In genomic region chr5:34187601-34188316, GRCm38 (mm10) we compare ENCODE assay signal across 7 mouse cellular contexts. TPM values are rescaled to one million over a fixed set of nuclear protein-coding genes. Genes with fewer than 3 reads are reported as not detected.
DNase-seq lines count a peak whose midpoint lies in the region; ATAC-seq lines count a peak whose summit lies in the region.

TSS of gene Mxd4 (minus strand) at chr5:34187720.

- H3K36me3 ChIP-seq in intestine, embryonic 16.5 days (ENCODE audit: control insufficient read depth, insufficient read depth, low read length) = no peaks in the 10 kb centered on the region
- H3K36me3 ChIP-seq in midbrain, embryonic 11.5 days (ENCODE audit: control insufficient read depth, insufficient read depth, low read length) = no peaks in the 10 kb centered on the region

- H3K9ac ChIP-seq in intestine, embryonic 16.5 days (ENCODE audit: low read depth, low read length) = peak within 1 kb of the TSS; percentile 90
- peak within 1 kb of the TSS; percentile 75 for H3K9ac ChIP-seq in midbrain, embryonic 11.5 days (ENCODE audit: low read length)

- intact Hi-C loops in left cerebral cortex, postnatal 36 days (cut with DNase I) = loop anchor here (1.0 to 5.0 kb wide), 2 partner anchors 16 to 190 kb away; partner anchors contain the start of gene Nat8l

- H3K9me3 ChIP-seq in intestine, embryonic 16.5 days (ENCODE audit: control insufficient read depth, low read length) = no peaks in the 10 kb centered on the region
- no peaks in the 10 kb centered on the region for H3K9me3 ChIP-seq in midbrain, embryonic 11.5 days (ENCODE audit: control insufficient read depth, low read length)

- H3K4me1 ChIP-seq in intestine, embryonic 16.5 days (ENCODE audit: control insufficient read depth, insufficient read depth, low read length) = peaks cover 23% of the 10 kb centered on the region
- H3K4me1 ChIP-seq in midbrain, embryonic 11.5 days (ENCODE audit: control insufficient read depth, insufficient read depth, low read length) = peaks cover 16% of the 10 kb centered on the region

- peak within 1 kb of the TSS; percentile 94 for H3K27ac ChIP-seq in intestine, embryonic 16.5 days (ENCODE audit: low read length)
- H3K27ac ChIP-seq in midbrain, embryonic 11.5 days (ENCODE audit: low read depth, low read length) = peak within 1 kb of the TSS; percentile 60

- DNase-seq in adrenal gland, adult 8-10 months = peak; percentile 100
- DNase-seq in embryo, embryonic 9.5 days (ENCODE audit: extremely low spot score) = peak; percentile 96
- peak; percentile 96 to 100 for DNase-seq in gastrocnemius, postnatal 4 days (ENCODE audit: low spot score in 2 of 2)
- DNase-seq in left cerebral cortex, postnatal 36 days (ENCODE audit: low spot score in 2 of 2) = peak; percentile 99
- peak; percentile 99 for DNase-seq in midbrain, embryonic 11.5 days (ENCODE audit: low spot score, missing footprints)
- peak; percentile 100 for DNase-seq in skeletal muscle tissue, adult 2 months (ENCODE audit: low read depth, low spot score)

- no peaks in the 10 kb centered on the region for H3K27me3 ChIP-seq in intestine, embryonic 16.5 days (replicated peaks; ENCODE audit: control insufficient read depth, insufficient read depth, low read length)
- no peaks in the 10 kb centered on the region; the same call in 1 of the 2 replicates for H3K27me3 ChIP-seq in midbrain, embryonic 11.5 days (ENCODE audit: control insufficient read depth, insufficient read depth, low read length)

- peak within 1 kb of the TSS; percentile 78 for H3K4me2 ChIP-seq in intestine, embryonic 16.5 days (ENCODE audit: low read depth, low read length)
- H3K4me2 ChIP-seq in midbrain, embryonic 11.5 days = peak within 1 kb of the TSS; percentile 95

- H3K4me3 ChIP-seq in intestine, embryonic 16.5 days (ENCODE audit: low read length) = peak within 1 kb of the TSS; percentile 96
- H3K4me3 ChIP-seq in midbrain, embryonic 11.5 days (ENCODE audit: low read depth, low read length) = peak within 1 kb of the TSS; percentile 74

- ATAC-seq in intestine, embryonic 16.5 days = peak; percentile 98
- ATAC-seq in midbrain, embryonic 11.5 days (ENCODE audit: low FRiP score) = peak; percentile 99

- under 1% methylated on average over 60 of the region's 60 CpGs for WGBS in intestine, embryonic 16.5 days
- WGBS in midbrain, embryonic 11.5 days = under 1% methylated on average over 60 of the region's 60 CpGs

RNA-seq across cellular contexts. Expression of gene Mxd4, which starts in this region (rescaled TPM):
- total RNA-seq in adrenal gland, adult 8-10 months (2022) = 100 to 1,000 TPM; 118 to 131 (median 125) TPM
- 10 to 100 TPM; 79.5 to 81.3 TPM for total RNA-seq in gastrocnemius, postnatal 4 days (2021)
- polyA plus RNA-seq in intestine, embryonic 16.5 days (2015; fragmentation: Nextera tagmentation; extraction: Ambion mirVana) = 20.2 TPM in 2 replicates
- 10 to 100 TPM; 86.5 to 86.9 TPM for total RNA-seq in left cerebral cortex, postnatal 36 days (2021)
- polyA plus RNA-seq in midbrain, embryonic 11.5 days (2014; fragmentation: Nextera tagmentation; extraction: Ambion mirVana) = 19.3 and 20.8 TPM in 2 replicates

Comparison
In these comparisons a context has a peak if more than half of its experiments do, and no peak if none do; other contexts are left out.
1. Peak in every context shown above with its lines: DNase-seq, ATAC-seq, H3K4me3 ChIP-seq and H3K27ac ChIP-seq.